Mouse (Mus musculus) spleen, adult 10 weeks (tissue): Measurements from ENCODE around the gene Notch1. TPM values are rescaled to one million over a fixed set of nuclear protein-coding genes. Genes with fewer than 3 reads are reported as not detected.

Source experiments
- polyA plus RNA-seq: library from polyadenylated mRNA; stranded (reverse); fragments of 350-450 nt; fragmentation: Illumina TruSeq; extraction: RNeasy Lipid Tissue Mini Kit (QIAGEN cat#74804); gene quantifications from one replicate; pipeline ENCODE4 v1.2.3, GENCODE M21; 2015; ENCODE audit warnings: low replicate concordance; ENCODE audit not compliant: insufficient read depth

The Notch1 gene
- 6.8 TPM for polyA plus RNA-seq

DNA sequence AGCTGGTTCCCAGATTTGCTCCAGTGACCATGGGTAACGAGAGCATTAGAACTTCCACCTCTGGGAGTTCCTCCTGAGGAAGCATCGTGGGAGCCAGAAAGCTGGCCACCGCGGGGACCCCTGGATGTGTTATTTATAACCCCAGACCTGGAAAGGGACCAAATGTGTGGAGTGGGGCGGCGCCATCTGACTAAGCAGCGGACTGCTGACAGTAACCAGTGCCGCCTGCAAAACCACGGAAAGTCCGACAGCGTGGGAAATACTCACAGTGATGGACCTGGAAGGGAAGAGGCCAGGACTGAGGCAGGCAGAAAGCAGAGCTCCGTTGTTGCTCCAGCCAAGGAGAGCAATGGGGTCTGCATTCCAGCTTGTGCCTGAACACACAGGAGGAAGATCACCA lies at the start of gene Notch1:
Gene Notch1, minus strand, starts transcription at position 389 of the 400 bp plus-strand sequence.

DNA sequence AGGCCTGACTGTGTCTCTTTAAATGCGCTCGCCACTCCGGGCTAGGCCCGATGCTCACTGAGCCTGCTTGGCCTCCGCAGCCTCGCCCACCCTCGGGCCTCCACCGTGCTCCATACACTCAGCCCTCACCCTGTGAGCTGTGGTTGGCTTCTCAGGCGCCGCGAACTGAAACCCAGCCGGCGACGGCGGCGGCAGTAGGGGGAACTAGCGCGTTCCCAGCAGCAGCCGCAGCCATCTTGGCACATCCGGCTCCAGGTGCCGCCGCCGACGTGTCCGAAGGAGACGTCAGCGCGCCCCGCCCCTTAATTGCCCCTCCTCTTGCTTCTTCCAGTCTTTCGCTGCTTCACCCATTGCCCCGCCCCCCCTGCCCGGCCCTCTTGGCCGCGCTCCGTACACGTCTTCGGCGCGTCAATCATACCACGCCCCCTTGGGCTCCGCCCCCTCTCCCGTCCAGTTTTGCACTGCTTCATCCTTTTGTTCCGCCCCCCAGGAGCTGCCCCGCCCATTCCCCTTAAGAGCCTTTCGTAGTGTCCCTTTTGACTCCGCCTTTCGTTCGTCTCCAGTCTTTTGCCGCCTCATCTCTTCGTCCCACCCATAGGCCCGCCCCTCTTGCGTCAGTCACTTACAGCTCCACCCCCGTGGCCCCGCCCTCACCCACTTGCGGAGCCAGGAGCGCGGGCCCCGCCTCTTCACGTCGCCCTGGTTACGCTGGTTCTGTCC lies 71.4 kb downstream of the Notch1 start, which contains the start of gene Sec16a:
Gene Sec16a, minus strand, starts transcription at position 271 of the 720 bp plus-strand sequence.

DNA sequence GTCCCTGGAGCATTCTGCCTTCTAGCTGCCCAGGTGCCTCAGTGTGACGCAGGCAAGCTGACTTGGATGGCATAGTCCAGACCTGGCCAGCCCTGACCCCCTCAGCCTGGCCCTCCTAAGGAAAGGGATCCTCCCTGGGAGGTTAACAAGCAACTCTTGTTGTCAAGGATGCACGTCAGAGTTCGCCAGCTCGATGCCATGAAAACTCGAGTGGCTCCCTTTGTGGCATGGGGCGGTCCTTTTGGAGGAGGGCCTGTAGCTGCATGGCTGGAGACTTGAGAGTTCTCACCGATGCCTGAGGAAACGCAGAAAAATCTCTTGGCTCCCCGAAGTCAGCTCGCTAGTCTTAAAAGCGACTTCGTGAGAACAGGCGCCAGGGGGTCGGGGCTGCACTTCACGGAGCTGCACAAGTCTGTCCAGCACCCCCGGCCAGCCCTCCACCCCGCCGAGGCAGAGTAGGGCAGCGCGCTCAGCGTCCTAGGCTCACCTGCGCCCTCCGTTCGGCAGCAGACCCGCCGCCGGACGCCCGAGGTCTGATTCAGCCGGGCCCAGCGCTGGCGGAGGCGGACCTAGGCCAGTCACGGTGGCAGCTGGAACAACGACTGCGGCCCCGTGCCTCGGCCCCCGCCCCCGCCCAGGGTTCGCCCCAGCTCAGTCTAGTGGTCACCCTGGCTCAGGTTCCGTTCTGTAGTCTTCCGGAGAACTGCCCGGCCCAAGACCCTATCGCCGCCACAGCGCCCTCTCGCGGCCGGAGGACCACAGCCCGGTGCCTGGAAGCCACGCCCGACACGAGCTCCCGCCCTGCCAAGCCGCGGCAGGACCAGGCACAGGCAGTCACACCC lies 107.7 kb downstream of the Notch1 start, which contains the start of gene Inpp5e:
Gene Inpp5e, minus strand, starts transcription at position 689 of the 842 bp plus-strand sequence.

Other genes with a start within 250 kb of the Notch1 start
- gene Ccdc187, start 222.1 kb downstream of the Notch1 start, polyA plus RNA-seq: not detected
- gene Gpsm1, start 201.1 kb downstream of the Notch1 start, polyA plus RNA-seq: 6.1 TPM
- 8.4 TPM for gene Dnlz, start 164.6 kb downstream of the Notch1 start, polyA plus RNA-seq
- 2.3 TPM for gene Card9, start 155.7 kb downstream of the Notch1 start, polyA plus RNA-seq
- gene Snapc4, start 136.0 kb downstream of the Notch1 start, polyA plus RNA-seq: 54.0 TPM
- gene Entr1, start 127.3 kb downstream of the Notch1 start, polyA plus RNA-seq: 103 TPM
- 70.0 TPM for gene Pmpca, start 127.3 kb downstream of the Notch1 start, polyA plus RNA-seq
- 18.7 TPM for gene Inpp5e, start 107.5 kb downstream of the Notch1 start, polyA plus RNA-seq
- 67.4 TPM for gene Sec16a, start 71.4 kb downstream of the Notch1 start, polyA plus RNA-seq
- gene Egfl7, start 63.4 kb upstream of the Notch1 start, polyA plus RNA-seq: 84.4 TPM
- gene Gm20532, start 70.0 kb upstream of the Notch1 start, polyA plus RNA-seq: not detected
- 8.3 TPM for gene Agpat2, start 87.8 kb upstream of the Notch1 start, polyA plus RNA-seq
- 0.64 TPM for gene Fam69b, start 111.8 kb upstream of the Notch1 start, polyA plus RNA-seq
- gene Lcn4, start 154.6 kb upstream of the Notch1 start, polyA plus RNA-seq: 7.0 TPM